Mouse (Mus musculus) megakaryocyte-erythroid progenitor cell, adult 5-6 weeks (primary cell): ENCODE measurements around the gene Inha. TPM values are rescaled to one million over a fixed set of nuclear protein-coding genes. Genes with fewer than 3 reads are reported as not detected.
A peak's percentile ranks its signal among the peaks of the same experiment; 100 is the strongest.

Source experiments
- ATAC-seq: replicated peaks from 2 replicates; pipeline ENCODE4 v1.8.0; 2016; ENCODE audit warnings: mild to moderate bottlenecking, inconsistent platforms; ENCODE audit not compliant: severe bottlenecking, poor library complexity, low FRiP score, low TSS enrichment
- total RNA-seq, 2 experiments: library from RNA; stranded (forward) in 1 of 2; stranded (reverse) in 1 of 2; fragments of 200-1000, 215-1000 nt in 1 of 2; fragments of >200 nt in 1 of 2; fragmentation: Nextera tagmentation in 1 of 2; gene quantifications; 2 replicates each; pipeline ENCODE4 v1.2.3; 2014 to 2017

Gene Inha
- 0.72 TPM in 1 of 2 replicates, not detected in the other for total RNA-seq (2014; fragmentation: Nextera tagmentation)
- total RNA-seq (2017) = not detected in 2 replicates

DNA sequence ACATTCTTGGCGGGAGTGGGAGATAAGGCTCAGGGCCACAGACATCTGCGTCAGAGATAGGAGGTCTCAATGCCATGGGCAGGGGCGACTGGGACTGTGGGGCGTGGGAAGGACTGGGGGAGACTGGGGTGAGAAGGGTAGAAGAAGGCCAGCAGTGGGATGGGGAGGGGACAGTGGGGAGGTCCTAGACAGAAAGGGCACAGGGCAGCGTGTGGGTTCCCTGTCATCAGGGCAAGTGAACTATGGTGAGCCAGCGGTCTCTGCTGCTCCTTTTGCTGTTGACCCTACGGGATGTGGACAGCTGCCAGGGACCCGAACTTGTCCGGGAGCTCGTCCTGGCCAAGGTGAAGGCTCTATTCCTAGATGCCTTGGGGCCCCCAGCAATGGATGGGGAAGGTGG, at the start of gene Inha:
Gene Inha, plus strand, starts transcription at position 72 of the 400 bp plus-strand sequence.
- no peak for ATAC-seq

DNA sequence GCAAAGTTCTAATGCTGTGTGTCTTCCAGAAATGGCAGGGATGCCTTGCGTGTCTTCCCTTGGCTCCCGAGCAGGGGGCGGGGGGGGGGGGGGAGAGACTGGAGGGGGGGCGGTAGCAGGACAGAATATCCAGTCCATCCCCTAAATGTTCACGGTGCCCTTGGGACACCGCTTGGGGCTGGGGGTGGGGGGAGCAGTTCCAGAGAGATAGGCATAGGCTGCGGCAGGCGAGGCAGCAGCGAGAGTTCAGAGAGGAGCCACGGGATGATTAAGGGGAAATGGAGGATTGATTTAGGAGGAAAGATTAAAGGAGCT, 49.2 kb upstream of the Inha start:
- ATAC-seq = no peak

DNA sequence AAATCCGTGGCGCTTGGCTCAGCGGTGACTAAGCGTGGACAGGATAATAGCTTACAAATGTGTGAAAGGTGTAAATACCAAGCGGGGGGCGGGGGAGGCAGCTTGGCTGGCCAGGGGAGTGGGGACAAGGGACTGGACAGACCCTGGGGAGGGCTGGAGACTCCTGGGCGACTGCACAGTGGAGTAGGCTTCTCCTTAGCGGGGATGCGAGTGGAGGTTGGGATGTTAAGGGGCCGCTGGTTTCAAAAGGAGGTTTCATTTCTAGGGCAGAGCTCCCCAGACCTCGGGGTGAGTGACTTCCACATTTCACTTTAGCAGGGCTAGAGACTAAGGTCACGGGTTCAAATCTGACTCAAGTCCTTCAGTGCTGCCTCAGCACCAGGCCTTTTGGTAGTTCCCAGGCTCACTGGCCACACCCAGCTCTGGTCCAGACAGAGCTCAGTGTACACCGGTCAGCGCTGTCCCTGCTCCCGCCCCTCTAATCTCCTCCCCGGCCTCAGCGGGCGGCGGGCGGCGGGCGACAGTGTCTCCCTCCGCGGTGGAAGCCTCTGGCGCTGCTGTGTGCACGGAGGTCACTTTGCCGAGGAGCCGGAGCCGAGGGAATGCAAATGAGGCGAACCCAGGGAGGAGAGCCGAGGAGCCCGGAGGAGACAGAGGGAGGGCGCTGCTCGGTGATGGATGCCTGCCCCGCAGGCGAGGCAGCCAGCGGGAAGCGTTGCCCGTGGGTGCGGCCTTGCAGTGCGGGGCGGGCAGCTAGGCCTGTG, 48.7 kb upstream of the Inha start:
- 0 out of 2 replicates have a peak, but pooled peaks have one; percentile 26 for ATAC-seq

DNA sequence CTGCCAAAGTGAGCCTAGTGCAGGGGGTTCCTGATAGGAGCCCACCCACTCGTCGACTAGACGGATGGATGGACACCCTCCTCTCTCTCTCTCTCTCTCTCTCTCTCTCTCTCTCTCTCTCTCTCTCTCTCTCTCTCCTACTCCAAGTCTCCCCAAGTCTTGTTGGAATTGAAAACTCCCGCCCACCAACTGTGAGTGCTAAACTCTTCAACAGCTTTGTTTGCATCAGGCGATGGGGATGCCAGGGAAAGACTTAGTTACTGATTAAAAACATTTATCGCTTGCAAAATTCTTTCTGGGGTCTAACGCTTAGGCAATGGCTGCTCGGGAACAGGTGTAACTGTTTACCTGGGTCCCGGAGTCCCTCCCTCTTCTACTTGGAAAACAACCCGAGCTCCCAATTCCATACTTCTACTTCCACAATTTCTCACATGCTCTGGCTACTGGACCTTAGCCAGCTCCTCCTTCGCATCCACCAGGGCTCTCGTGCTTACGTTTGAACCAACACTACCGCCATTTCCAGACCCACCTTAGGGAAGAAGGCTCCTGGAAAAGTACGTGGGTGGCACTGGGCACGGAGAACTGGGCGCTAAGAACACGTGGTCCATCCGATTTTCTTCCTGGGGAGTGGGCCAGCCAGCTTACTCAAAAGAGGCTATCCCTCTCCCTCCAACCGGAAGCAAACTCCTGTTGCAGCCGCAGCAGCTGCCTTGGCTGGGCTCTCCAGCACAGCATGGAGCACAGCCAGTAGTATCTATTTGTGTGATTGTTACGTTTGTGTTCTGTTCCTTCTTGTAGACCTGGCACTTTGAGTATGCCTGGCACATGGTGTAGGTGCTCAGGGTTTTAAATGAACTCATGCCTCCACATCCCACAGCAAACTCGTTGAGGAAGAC, 47.8 kb upstream of the Inha start:
- ATAC-seq = no peak

DNA sequence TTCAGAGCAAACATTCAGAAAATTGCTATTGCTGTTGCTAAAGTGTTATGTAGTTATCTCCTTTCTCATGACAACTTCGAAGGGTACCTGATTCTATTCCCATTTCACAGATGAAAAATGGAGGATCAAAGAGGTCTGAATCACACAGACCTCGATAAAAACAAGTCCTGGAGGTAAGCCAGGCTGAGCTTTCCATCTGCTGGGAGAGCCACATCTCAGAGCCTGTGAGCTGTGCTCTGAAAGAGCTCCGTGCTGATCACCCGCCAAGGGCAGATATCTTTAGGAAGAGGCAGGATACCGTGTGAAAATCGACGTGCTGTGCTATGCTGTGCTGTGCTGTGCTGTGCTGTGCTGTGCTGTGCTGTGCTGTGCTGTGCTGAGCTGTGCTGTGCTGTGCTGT, 46.6 kb upstream of the Inha start:
- ATAC-seq = no peak

DNA sequence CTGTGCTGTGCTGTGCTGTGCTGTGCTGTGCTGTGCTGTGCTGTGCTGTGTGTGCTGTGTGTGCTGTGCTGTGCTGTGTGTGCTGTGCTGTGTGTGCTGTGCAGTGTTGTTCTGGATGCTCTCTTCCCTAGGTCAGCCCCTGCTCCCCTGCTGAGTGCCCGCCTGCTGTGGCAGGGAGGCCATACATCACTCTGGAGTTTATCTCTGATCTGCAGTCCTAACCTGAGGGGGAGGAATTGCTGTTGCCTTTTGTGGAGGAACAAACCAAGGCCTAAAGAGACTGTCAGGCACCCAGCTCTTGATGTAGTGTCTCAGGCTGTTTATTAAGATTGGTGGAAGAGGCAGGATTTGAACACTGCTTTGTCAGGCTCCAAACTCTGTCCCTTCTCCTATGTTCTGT, 44.2 kb upstream of the Inha start:
- peak; percentile 60 for ATAC-seq

DNA sequence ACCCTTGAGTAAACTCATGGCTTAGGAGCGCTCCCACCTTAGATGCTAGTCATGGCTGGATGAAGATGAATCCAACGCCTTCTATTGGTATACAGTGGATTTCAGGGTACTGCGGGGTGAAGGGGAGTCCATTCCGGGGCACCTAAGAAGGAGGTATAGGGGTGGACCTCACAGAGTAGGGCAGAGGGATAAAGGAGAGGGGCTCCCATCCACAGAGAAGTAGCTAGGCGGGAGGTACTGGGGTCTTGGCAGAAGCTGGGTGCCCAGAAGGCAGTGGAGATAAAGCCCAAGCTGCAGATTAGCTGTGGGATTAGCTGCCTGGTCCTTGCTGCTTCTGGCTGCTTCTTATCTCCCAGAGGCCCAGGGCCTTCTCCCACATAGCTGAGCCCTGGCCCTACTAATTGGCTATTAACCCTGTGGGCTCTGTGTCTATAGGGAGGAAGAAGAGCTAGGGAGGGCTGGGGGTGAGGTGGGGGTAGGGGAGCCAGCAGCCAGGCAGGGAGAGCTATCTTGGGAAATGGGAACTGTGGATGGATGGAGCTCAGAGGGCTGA, 43.1 kb upstream of the Inha start:
- ATAC-seq = peak; percentile 81

DNA sequence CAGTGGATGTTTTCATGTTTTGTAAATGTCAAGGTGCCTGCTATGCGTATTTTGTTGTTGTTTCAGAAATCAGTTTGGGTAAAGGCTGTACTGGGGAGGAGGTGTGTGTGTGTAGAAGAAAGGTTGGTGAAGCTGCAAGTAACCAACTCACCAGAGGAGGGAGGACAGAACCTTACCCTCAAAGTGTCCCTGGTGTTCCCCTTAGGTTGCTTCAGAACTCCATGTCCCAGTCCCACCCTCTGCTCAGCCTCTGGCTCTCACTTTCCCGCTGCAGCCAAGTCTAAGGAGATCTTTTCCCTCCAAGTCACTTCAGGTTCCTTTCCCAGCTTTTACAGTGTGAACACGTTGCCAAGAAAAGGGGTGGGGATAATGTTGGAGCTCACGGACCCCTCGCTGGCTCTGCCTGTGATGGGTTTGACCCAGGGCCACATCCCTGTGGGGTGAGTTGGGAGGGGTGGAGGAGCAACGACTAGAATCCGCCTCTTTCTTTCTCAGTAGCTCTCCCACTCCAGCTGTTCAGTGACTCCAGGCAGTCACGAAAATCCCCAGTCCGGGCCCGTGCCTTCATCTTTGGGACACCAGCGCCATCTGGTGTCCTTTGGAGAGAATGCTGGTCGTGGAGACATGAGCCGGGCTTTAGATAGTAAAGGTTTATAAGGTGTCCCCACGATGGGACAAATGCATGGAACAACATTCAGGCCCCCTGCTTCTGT, 39.5 kb upstream of the Inha start:
- ATAC-seq = peak; percentile 61

DNA sequence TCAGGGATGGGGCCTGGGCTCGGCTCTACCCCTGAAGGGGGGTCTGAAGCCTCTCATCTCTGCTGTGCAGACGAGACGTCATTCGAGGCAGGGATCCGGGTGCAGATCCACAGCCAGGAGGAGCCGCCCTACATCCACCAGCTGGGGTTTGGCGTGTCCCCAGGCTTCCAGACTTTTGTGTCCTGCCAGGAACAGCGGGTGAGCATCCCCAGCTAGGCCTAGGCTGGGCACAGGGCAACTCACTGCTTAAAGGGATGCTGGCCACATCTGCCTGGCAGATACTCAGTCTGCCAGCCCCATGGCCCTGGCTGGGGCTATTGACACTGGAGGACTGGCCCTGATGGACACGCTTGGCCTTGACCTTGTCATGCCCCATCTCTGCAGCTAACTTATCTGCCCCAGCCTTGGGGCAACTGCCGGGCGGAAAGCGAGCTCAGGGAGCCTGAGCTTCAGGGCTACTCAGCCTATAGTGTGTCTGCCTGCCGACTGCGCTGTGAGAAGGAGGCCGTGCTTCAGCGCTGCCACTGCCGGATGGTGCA, 37.5 kb upstream of the Inha start:
- ATAC-seq = no peak

DNA sequence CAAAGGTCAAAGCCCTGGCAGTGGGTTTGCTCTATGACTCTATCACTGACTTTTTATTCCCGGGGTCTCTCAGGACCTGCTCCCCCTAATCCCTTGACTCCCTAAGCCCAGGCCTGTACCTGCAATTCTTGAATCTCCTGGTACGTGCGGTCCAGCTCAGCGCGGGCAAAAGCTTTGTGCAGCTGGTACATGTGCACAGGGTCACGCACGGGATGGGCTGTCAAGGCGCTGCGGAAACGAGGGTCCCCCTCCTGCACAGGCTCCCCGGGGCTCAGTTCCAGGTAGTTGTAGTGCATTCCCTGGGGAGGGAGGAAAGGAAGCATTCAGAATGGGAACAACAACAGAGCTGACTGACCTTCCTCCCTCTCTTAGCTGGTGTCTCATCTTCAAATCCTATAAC, 30.4 kb upstream of the Inha start:
- no peak for ATAC-seq

DNA sequence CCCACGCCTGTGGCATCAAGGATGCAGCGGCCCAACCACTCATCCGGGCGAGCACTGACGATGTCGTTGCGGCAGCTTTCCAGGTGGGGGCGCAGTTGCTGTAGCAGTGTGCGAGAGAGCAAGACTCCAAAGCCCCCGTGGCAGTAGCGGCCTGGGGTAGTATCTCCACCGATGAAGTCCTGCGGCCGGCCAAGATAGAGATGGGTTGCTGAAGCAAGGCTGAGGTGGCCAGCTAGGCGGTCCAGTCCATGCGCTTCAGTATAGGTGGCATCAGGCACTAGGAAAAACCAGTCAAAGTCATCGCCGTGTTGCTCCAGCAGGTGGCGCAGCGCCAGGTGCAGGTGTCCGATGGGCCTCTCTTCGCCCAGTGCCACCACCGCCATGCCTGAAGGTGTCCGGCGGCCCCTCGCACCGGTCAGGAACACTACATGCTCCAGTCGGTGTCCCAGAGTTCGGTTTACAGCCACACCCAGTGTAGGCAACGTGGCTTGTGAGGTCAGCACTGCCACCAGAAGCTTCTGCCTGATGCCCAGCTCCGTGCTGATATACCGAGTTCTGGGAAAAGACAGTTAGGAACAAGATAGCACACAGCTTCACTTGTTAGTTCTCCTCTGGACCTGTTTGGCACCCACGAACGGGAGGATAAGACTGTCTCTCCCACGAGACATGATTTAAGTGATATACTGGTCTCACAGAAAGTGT, 29.5 kb upstream of the Inha start:
- ATAC-seq = peak; percentile 49

DNA sequence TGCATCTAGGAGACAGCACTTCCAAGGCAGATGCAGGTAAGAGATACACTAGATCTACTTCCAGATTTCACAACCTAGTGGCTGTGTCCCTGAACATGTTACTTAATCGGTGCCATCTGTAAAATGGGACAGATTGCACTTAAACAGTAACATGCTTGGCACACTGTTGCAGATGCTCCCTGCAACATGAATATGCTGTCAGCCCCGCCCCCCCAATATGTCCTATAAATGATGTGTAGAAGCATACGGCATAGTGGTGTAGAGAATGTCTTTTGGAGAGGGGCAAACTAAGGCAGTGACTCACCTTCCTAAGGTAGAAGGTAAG, 28.9 kb upstream of the Inha start:
- no peak for ATAC-seq

DNA sequence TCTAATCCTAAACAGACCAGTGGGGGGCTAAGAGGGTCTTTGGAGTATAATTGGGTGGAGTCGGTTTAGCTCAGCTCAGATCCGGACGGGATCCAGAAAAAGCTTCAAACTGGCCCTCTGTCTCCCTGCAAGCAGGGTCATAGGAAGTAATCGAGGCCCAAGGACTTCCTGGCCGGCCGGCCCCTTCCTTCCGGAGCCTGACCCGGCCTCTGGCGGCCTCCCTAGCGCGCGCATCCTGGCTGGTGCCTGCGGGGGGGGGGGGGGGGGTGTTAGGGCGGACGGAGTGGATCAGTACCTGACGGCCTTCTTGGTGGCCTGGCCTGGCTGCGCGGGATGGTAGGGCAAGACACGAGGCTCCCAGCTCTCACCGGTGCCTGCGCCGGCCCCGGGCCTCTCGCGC, 28.4 kb upstream of the Inha start:
- ATAC-seq = no peak

DNA sequence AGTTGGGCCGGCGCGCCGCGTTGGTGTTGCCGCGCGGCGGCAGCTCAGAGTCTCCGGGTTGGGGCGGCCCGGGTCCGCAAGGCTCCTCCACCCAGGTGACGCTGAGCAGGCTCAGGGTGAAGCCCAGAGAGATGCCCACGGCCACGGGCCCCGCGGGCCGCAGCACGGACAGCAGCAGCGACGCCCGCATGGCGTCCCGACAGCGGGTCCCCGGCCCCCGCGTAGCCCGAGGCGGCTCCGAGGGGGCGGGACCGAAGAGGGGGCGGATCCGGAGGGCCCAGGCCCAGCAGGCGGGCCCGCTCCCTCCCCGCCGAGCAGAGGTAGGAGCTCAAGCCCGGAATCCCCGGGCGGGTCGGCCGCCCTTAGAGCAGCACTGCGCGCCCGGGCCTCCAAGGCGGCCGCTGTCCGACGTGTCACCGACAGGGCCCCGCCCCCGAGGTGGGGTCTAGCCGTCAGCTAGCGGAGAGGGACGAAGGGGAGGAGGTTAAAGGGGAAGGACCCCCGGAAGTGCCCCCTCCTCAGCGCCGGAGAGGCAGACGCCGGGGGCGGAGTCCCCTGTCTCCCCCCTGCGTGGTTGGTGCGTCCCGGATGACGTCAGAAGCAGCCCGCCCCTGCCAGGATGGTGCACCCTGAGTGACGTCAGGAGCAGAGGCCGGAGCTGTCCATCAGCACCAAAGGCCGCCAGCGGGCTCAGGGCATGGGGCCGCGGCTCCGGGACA, 27.8 kb upstream of the Inha start, which contains the start of the genes Chpf and Tmem198:
Gene Chpf, minus strand, starts transcription at position 392 of the 719 bp plus-strand sequence.
Gene Tmem198, plus strand, starts transcription at position 617 of the 719 bp plus-strand sequence.
- ATAC-seq = peak; percentile 82

DNA sequence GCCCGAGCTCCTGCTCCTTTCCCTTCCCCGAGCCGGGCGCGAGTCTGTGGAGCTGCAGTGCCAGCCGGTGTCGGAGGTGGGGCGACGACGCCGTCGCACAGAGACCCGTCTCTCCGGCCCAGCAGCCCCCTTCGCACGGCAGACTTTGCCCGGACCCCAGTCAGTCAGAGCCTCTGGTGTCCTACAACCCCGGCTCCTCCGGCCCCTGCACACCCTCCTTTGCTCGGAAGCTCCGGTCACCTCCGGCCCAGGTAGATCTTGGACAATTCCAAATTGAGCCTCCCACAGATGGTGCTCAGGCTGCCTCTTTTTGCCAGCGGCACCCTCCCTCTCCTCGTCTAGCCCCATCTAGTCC, 27.3 kb upstream of the Inha start:
- ATAC-seq = no peak

DNA sequence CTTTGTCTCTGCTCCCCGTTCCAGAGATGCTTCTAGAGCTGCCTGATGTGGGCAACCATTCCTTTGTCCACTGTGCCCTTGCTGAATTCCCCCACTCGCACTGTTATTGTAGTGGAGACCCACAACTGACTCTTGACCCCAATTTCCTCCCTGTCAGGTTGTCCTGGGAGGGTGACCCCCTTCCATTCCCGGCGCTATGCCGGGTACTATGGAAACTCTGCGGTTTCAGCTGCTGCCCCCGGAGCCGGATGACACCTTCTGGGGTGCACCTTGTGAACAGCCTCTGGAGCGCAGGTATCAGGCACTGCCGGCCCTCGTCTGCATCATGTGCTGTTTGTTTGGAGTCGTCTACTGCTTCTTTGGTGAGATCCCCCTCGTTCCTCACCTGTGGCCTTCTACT, 26.8 kb upstream of the Inha start:
- ATAC-seq = no peak

DNA sequence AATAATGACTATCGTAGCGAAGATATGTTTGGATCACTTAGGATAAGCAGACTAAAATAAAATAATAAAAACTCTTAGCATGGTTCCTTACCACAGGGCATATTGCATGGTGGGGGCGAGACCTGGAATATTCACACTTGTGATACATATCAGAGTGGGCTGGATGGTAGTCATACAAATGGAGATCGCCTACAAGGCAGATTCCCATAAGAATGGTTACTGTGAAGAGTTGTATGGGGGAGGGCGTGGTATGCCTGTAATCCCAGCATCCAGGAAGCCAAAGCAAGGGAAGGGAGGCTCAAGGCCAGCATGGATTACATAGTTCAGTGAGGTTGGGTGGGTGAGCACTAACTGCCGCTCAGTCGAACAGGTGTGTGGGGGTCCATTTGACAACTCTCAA, 26.1 kb upstream of the Inha start:
- no peak for ATAC-seq

DNA sequence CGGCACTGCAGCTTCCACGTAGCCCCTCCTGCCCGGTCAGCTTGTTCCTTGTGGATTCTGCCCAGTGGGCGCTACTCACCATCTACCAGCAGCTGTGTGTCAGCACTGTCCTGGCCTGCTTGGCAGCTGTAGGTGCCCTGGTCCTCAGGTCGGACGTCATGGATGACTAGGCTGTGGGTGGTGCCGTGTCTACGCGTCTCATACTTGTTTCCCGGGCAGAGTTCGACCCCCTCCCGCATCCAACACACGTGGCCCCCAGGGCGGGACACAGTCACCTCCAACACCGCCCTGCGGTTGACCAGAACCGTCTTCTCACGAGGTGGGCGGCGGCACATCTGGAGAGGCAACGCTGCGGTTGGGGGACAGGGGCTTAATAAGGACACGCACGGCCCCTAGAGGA, 20.3 kb upstream of the Inha start:
- ATAC-seq = no peak

DNA sequence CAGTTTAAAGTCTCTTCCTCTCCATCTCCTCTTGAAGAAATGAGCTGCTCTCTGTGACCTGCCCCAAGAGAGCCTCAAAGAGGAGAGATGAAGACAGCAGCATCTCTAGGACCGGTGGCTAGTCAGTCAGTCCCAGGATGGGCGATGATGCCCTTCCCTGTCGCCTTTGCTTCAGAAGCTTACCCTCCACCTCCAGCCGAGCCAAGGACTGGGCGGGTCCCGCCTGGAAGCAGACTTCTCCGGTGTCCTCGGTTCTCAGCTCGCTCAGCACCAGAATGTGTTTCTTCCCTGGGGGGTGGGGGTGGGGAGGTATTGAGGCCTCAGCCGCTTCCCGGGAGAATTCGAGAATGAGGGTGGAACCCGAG, 19.9 kb upstream of the Inha start:
- no peak for ATAC-seq
